Mouse (Mus musculus): ENCODE measurements at regions not wholly inside any gene's neighbourhood (a gene's known extent, or its start where the extent isn't known, plus 50 kb on each side); places are given as distances from the start of the nearest gene placed in this dataset.

GRCm38 (mm10) chr10:91236844-91237243, 55.7 kb upstream of the Tmpo start:
- intact Hi-C loops (cut with DNase I) = loop anchor here (2.0 kb wide), 1 partner anchor 70 kb away; no protein-coding TSS in a partner anchor

DNA sequence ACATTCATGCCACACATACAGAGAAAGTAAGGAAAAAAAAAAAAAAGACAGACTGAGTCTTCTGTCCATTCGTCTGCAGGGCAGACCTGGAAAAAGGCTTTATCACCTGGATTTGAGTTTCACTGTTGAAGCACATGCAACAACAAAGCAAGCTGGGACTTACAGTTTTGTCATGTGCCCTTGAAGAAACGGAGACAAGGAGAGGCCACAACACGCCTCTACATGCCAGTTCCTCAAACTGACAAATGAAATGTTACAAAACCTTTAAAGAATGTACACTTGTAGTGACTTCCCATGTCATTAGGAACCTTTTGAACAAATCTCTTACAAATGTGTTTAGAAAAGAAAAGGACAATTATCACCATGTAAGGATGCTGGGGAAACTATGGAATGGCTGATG, 53.6 kb upstream of the Tmpo start:
- intact Hi-C loops (cut with DNase I) = no loop called here
